Mouse (Mus musculus): ENCODE measurements around the gene Snrnp25.
A peak's percentile ranks its signal among the peaks of the same experiment; 100 is the strongest.
"Not testable (repeated sequence)": the region's sequence is repeated elsewhere in the genome, so short reads cannot be mapped to it uniquely, and the experiment has no call there.

Gene Snrnp25

DNA sequence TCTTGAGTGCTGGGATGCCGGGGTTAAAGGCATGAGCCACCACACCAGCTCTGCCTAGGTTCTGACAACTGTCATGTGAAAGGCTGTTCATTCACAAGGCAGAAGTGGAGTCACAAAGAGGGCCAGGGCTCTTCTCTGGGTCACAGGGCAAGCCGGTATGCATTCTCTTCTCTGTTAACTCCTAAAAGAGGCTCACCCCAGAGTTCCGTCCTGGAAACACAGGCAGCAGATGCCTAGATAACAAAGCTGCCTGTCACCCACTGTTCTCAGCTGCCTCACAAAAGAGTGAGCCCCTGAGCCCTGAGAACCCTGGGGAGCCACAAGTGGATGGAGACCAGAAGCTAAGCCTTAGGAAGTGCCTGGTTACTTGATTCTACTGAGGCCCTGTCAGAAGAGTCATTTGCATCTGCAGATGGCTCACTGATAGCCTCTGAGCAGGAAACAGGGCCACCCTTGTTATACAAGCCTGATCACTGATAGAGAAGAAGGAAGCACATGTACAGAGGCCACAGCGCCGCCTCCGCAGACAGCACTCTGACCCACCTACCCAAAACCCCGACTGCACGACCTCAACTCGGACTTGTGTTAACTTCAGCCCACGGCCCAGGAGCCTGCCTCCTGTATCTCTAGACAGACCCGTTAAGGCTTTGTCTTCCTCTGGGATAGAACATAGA is 9.2 kb upstream of the Snrnp25 start:
- no peak for DNase-seq

GRCm38 (mm10) chr11:32196727-32197126 is 8.5 kb upstream of the Snrnp25 start:
- DNase-seq = no peak

GRCm38 (mm10) chr11:32197766-32198165 is 7.4 kb upstream of the Snrnp25 start:
- DNase-seq = no peak

DNA sequence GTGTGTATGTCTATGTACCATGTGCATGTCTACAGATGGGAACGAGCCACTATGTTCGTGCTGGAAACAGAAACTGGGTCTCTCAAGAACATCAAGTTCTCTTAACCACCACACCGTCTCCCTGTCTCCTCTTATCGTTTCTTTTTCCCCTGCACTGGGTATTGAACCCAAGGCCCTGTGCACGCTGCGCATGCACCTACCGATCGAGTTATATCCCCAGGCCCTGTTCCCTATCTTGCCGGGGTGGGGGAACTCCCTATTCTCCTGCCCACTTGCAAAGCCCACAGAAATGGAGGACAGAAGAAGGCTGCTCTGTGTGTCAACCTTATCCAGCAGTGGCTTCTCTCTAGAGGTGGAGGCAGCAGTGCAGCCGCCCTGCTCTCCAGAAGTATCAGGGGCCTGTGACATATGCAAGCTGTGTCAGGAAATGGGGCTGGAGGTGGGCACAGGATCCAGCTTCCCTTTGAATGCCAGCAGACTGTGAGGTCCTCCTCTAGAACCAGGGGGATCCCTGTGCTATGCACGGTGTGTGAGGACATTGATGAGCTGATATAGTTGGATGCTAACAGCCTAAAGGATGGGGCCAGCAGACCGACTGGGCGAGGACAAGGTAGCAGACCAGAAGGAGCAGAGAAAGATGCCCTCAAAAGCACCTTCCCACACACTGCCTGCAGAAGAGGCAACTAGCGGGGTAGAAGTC is 6.8 kb upstream of the Snrnp25 start:
- no peak for DNase-seq

DNA sequence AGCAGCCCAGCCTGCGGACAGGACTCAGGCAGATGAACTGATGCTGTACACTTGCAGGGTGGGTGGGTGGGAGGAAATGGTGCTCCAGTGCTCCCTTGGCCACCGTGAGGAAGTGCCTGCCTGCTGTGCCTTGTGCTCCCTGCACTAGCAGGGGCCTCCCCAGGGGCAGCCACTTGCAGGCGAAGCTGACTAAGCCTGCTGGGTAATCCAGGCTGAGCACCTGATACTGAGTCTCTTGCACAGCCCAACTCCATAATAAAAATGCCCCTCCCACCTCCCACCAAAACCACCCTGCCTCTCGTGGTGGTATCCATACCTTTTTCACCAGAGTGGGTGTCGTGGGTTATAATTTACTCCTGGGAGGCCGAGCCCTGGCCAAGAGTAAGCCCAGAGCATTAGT is 6.0 kb upstream of the Snrnp25 start:
- no peak for DNase-seq

DNA sequence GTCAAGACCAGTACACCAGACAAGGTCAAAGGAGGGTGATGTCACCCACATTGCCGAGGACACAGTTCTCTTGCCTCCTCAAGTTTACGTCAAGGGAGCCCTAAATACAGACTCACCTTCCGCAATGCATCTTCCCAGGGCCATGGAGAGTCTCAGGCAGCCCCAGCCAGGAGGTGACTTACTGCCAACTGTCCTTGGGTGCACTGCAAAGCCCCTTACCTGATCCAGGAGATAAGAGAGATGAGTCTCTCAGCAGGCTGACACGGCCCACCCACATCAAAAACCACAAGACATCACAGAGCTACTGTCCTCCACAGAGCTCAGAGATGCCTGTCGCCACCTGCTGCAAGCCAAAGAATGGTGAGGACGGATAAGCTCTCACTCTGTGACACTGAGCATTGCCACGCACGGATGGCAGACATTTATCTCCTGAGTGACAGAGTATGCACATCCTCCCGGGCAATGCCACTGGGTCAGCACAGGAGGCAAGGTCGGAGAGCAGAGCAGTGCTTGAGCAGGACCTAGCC is 5.1 kb upstream of the Snrnp25 start, which contains the start of gene Il9r:
Gene Il9r, minus strand, starts transcription at position 205 of the 527 bp plus-strand sequence.
- DNase-seq = no peak

GRCm38 (mm10) chr11:32200992-32201391 is 4.2 kb upstream of the Snrnp25 start:
- DNase-seq = not testable (repeated sequence)

DNA sequence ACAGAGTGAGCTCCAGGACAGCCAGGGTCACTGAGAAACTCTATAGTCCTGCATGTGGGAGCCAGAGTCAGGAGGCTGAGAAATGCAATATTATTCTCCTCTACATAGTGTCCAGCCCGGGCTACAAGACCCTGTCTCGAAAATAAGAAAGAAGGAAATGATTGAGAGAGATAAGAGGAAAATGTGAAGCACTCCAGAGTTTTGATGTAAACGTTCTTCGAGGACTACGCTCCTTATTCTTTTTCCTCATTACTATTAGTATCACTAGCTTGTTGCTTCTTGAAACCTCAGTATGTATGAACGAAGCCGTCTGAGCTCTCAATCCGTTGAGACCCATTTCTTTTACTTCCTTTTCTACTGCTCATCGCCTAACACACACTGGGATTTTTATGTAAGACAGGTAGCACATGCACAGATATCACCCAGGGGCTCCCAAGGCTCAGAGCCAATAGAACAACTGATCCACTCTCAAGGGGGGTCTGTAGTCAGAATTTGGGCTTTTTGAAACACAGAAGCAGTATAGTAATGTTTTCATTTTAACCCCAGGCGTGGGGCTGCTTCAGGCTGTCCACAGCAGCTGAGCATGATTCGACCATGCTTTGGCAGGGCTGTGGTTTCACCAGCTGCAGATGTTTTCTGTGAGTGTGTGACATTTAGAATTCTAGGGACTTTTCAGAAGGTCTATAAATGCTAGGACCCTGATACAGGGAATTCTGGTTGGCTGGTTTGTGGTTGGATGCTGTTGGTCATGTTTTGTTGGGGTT is 3.1 kb upstream of the Snrnp25 start:
- DNase-seq = no peak

DNA sequence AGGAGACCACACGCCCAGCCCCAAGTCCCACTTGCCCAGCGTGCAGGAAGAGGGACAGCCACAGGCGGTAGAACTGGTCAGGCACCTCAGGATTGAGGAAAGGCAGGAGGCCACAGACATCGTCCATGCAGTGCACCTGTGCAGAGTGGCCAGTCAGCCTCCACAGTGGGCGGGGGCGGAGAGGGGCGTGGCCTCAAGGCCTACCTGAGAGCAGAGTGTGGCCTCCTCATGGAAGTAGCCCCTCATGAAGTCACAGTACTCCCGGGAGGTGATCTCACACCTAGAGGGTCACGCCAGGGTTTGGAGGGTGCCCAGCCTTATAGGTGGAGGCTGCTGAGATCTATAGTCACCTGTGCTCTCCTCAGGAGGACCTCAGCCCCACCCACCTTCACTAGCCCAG is 5.4 kb downstream of the Snrnp25 start:
- no peak for DNase-seq

DNA sequence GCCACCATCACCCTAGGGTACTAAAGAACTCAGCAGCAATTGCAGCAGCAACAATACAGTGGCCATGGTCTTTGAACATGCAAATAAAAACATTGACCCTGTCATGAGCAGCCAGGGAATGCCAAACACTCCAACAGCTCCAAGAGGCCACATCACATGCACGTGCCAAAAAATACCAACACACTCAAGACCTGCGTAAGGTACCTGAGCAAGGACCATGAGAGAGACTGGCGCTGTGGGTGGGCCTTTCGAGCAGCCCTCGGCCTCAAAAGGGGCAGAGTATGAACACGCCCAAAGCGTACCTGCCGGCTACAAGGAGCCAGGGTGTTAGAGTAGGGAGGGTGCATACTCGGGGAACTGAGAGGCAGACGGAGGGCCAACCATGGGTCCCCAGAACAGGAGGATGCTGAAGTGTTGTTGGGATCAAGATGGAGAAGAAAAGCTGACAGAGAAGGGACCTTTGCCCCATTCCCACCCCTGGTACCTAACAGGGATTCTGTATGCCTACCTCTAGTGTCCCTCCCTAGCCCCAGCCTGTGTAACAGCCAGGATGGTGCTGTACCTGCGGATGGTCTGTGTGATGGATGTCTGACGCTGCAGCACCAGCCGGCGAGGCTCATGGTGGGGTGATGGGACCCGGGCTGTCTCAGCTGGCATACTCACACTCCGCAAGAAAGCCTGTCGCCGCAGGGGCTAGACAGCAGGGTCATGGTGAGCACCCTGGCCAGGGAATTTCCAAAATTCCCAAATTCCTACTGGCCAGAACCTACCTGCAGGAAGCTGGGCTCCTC is 10.4 kb downstream of the Snrnp25 start:
- peak; percentile 26 for DNase-seq

GRCm38 (mm10) chr11:32216851-32217250 is 11.6 kb downstream of the Snrnp25 start:
- DNase-seq = peak; percentile 82

GRCm38 (mm10) chr11:32218501-32219050 is 13.4 kb downstream of the Snrnp25 start:
- DNase-seq = no peak

GRCm38 (mm10) chr11:32219287-32219686 is 14.1 kb downstream of the Snrnp25 start:
- no peak for DNase-seq

- DNase-seq = no peak
These were observed 15.5 kb downstream of the Snrnp25 start for GRCm38 (mm10) chr11:32220607-32221224.

GRCm38 (mm10) chr11:32221225-32221950 is 16.2 kb downstream of the Snrnp25 start:
- DNase-seq = peak; percentile 89

DNA sequence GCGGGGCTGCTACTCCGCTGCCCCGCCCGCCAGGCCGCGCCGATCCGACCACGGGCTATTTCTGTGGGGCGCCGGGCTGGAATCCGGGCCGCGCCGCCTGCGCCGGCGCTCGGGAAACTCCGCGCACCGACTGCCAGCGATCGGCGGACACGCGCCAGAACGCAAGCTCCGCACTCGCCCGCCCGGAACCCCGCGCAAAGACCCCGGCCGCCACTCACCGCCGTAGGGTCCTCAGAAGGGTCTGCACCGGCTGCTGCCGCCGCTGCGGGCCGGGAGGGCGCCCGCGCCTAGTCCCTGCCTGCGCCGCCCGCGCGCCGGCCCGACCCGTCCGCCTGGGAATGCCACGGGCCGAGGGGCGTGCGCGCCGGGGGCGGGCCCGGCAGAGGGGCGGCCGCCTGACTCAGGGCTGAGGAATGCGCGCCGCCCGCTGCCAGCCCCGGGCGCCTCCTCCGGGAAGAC is 16.8 kb downstream of the Snrnp25 start, which contains the start of gene Rhbdf1:
Gene Rhbdf1, minus strand, starts transcription at position 350 of the 459 bp plus-strand sequence.
- peak; percentile 83 for DNase-seq

GRCm38 (mm10) chr11:32222570-32223194 is 17.5 kb downstream of the Snrnp25 start:
- peak; percentile 51 for DNase-seq

DNA sequence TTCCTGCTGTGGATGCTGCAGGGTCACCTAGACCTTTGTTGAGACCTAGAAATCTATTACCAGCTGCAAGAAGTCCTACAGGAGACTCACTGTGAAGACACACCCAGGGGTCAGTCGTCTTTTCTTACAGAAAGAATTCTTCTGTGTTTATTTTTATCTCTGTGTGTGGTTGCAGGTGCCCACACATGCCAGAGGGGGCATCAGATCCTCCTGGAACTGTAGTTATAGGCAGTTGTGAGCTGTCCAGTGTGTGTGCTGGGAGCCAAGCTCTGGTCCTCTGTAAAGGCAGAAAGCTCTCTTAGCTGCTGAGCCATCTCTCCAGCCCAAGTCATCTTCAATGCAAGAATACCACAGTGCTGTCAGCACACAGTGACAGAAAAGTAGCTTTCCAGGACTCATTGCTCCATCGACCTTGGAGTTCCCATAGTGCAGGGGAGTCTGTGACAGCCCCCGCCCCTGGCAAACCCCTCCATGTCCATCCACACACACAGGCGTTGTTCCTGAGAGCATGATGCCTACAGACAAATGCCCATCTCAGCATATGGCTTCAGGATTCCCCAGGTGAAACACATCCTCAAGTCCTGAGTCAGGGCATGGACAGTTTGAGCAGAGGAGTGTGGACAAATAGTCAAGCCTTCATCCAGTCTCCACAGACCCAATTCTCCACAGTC is 18.2 kb downstream of the Snrnp25 start:
- DNase-seq = no peak

DNA sequence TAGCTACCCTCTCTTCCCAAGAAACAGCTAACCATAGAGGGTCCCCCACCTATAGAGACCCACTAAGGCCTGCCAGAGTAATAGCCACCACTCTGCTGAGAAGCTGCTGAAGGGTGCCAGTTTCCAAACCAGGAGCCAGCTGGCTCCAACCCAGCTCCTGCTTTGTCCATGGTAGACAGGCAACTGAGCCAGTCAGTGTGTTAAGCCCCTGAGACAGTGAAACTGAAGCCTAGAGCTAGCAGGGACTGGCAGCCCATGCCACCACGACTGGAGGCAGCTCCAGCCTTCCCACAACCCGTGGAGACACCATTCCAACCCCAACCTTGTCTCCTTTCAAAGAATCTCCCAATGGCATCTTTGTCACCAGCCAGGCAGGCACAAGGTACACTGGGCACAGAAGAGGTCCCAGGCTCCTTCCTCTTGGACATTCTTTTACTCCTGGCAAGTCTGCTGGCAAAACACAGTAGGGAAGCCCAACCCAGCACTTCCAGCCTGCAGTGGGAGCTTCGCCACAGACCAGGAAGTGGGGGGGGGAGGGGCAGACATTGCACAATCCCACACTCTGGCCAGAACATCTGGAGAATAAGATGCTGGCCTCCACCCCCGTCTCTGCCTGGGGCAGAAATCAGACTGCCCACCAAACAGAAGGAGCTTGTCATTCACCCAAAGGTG is 19.4 kb downstream of the Snrnp25 start:
- DNase-seq = peak; percentile 96

All from lung, postnatal 10 days (tissue).